8 mouse cellular contexts compared by ENCODE assay signal in the genomic region with DNA sequence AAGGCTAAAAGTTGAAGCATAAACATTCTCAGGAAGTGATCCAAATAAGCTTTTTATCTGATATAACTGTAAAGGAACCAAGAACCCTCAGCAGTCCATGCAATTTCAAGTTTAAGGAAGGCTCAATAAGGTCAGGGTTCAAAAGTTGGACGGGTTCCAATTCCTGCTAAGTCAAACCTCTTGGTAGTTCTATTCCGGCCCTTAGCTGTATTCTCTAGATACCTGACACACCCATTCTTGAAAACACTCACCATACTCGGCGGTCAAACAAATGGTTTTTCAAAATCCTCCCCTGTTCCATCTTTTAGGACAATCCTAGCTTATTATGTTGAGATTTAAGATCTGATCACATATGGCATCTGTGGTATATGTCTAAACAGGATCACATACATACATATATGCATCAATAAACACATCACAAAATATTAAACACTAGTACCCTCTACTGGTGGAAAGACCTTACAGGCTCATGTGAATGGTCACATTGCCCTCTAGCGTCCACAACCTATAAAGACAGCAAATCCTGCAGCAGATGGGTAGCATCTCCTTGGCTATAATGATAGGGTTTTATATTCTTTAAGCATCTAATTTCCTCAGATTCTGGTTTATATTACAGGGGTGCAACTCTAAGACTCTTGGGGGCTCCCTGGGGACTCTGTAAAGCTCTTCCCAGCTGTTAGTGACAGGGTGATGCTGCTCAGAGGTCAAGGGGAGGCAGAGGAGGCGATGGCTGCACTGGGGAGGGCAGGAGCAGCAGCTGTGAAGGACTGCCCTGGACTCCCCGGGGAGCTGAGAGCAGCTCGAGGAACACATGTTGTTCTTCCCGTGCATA. TPM values are rescaled to one million over a fixed set of nuclear protein-coding genes. Genes with fewer than 3 reads are reported as not detected.
A peak's percentile ranks its signal among the peaks of the same experiment; 100 is the strongest.
DNase-seq lines count a peak whose midpoint lies in the region; ATAC-seq lines count a peak whose summit lies in the region.

No protein-coding gene starts in this region.

- 43% methylated on average over 9 of the region's 9 CpGs for WGBS in heart, embryonic 12.5 days
- 52% methylated on average over 9 of the region's 9 CpGs for WGBS in limb, embryonic 10.5 days
- 39% methylated on average over 9 of the region's 9 CpGs for WGBS in midbrain, embryonic 13.5 days

- peak; percentile 95 for DNase-seq in heart, adult 11 months
- peak; percentile 38 to 70 for DNase-seq in cerebellum, postnatal 4 days (ENCODE audit: low spot score in 2 of 2)
- peak; percentile 20 to 23 for DNase-seq in gastrocnemius, adult 8-10 months (ENCODE audit: low spot score in 2 of 2)
- DNase-seq in kidney, adult 18-20 months: peak; percentile 71
- peak; percentile 65 for DNase-seq in limb, embryonic 10.5 days (ENCODE audit: low spot score)
- peak; percentile 55 for DNase-seq in right cerebral cortex, postnatal 4 days

- H3K4me2 ChIP-seq in heart, embryonic 12.5 days: no peak overlapping the region
- H3K4me2 ChIP-seq in midbrain, embryonic 13.5 days (replicated peaks): no peak overlapping the region

- H3K36me3 ChIP-seq in heart, embryonic 12.5 days: peaks cover 37% of the 10 kb centered on the region
- peaks cover 61% of the 10 kb centered on the region for H3K36me3 ChIP-seq in limb, embryonic 10.5 days
- peaks cover 17% of the 10 kb centered on the region for H3K36me3 ChIP-seq in midbrain, embryonic 13.5 days

- no peaks in the 10 kb centered on the region; the same call in 1 of the 2 replicates for H3K4me1 ChIP-seq in heart, embryonic 12.5 days (replicated peaks)
- peaks cover 11% of the 10 kb centered on the region; the same call in 1 of the 2 replicates for H3K4me1 ChIP-seq in limb, embryonic 10.5 days
- H3K4me1 ChIP-seq in midbrain, embryonic 13.5 days (replicated peaks): peaks cover 10% of the 10 kb centered on the region

- H3K9me3 ChIP-seq in heart, embryonic 12.5 days (replicated peaks): no peaks in the 10 kb centered on the region
- no peaks in the 10 kb centered on the region for H3K9me3 ChIP-seq in limb, embryonic 10.5 days (replicated peaks)
- no peaks in the 10 kb centered on the region for H3K9me3 ChIP-seq in midbrain, embryonic 13.5 days

- H3K9ac ChIP-seq in heart, embryonic 12.5 days: no peak overlapping the region
- H3K9ac ChIP-seq in midbrain, embryonic 13.5 days (replicated peaks): 0 out of 2 replicates have a peak overlapping the region, but pooled peaks have one; percentile 32

- no peak overlapping the region for H3K27ac ChIP-seq in heart, embryonic 12.5 days (ENCODE audit: poor library complexity, severe bottlenecking)
- H3K27ac ChIP-seq in limb, embryonic 10.5 days: no peak overlapping the region
- H3K27ac ChIP-seq in midbrain, embryonic 13.5 days: no peak overlapping the region

- H3K27me3 ChIP-seq in heart, embryonic 12.5 days (replicated peaks): no peaks in the 10 kb centered on the region
- no peaks in the 10 kb centered on the region for H3K27me3 ChIP-seq in limb, embryonic 10.5 days (ENCODE audit: low read depth, poor library complexity, severe bottlenecking)
- no peaks in the 10 kb centered on the region for H3K27me3 ChIP-seq in midbrain, embryonic 13.5 days

- no peak for ATAC-seq in heart, embryonic 12.5 days (ENCODE audit: insufficient number of reproducible peaks, low FRiP score)
- ATAC-seq in midbrain, embryonic 13.5 days: peak; percentile 91

- no peak overlapping the region for H3K4me3 ChIP-seq in heart, embryonic 12.5 days
- H3K4me3 ChIP-seq in limb, embryonic 10.5 days: no peak overlapping the region
- H3K4me3 ChIP-seq in midbrain, embryonic 13.5 days (replicated peaks): no peak overlapping the region

RNA-seq across cellular contexts. Expression of a gene that starts 14.2 kb away (rescaled TPM):
- polyA plus RNA-seq in heart, embryonic 12.5 days (2016; fragmentation: Nextera tagmentation; extraction: Ambion mirVana): 321 and 334 TPM in 2 replicates
- 10 to 100 TPM; 79.9 to 91.5 (median 85.1) TPM for total RNA-seq in gastrocnemius, adult 8-10 months (2022)
- 259 and 274 TPM in 2 replicates for polyA plus RNA-seq in limb, embryonic 10.5 days (2016; fragmentation: Nextera tagmentation; extraction: Ambion mirVana)
- polyA plus RNA-seq in midbrain, embryonic 13.5 days (2015; fragmentation: Nextera tagmentation; extraction: Ambion mirVana): 377 and 395 TPM in 2 replicates

RNA-seq across cellular contexts. Expression of a gene that starts 14.9 kb away (rescaled TPM):
- polyA plus RNA-seq in heart, embryonic 12.5 days (2016; fragmentation: Nextera tagmentation; extraction: Ambion mirVana): 15.8 and 28.3 TPM in 2 replicates
- 10 to 100 TPM; 11.0 to 14.8 (median 11.9) TPM for total RNA-seq in gastrocnemius, adult 8-10 months (2022)
- 22.9 and 30.2 TPM in 2 replicates for polyA plus RNA-seq in limb, embryonic 10.5 days (2016; fragmentation: Nextera tagmentation; extraction: Ambion mirVana)
- polyA plus RNA-seq in midbrain, embryonic 13.5 days (2015; fragmentation: Nextera tagmentation; extraction: Ambion mirVana): 28.4 and 45.1 TPM in 2 replicates

RNA-seq across cellular contexts. Expression of a gene that starts 45.0 kb away (rescaled TPM):
- polyA plus RNA-seq in heart, embryonic 12.5 days (2016; fragmentation: Nextera tagmentation; extraction: Ambion mirVana): not detected in 2 replicates
- total RNA-seq in gastrocnemius, adult 8-10 months (2022): not detected
- polyA plus RNA-seq in limb, embryonic 10.5 days (2016; fragmentation: Nextera tagmentation; extraction: Ambion mirVana): not detected in 2 replicates
- not detected in 2 replicates for polyA plus RNA-seq in midbrain, embryonic 13.5 days (2015; fragmentation: Nextera tagmentation; extraction: Ambion mirVana)

Comparison
In these comparisons a context has a peak if more than half of its experiments do, and no peak if none do; other contexts are left out.
1. DNase-seq: peak in every context shown above with its lines; median percentile 95 in heart, adult 11 months; 71 in kidney, adult 18-20 months; 65 in limb, embryonic 10.5 days; 55 in right cerebral cortex, postnatal 4 days; 54 in cerebellum, postnatal 4 days; 22 in gastrocnemius, adult 8-10 months.